Mouse (Mus musculus) megakaryocyte, embryonic 14.5 days (primary cell): Measurements from ENCODE around the gene Nampt.

Experiments used
- FLI1 ChIP-seq: IDR thresholded peaks from 2 replicates; pipeline ENCODE4 v1.6.1; 2012; ENCODE audit warnings: low read length, inconsistent platforms, mixed read lengths
- GATA1 ChIP-seq: IDR thresholded peaks from 3 replicates; pipeline ENCODE4 v1.6.1; 2012; ENCODE audit warnings: mixed read lengths, low read length, inconsistent platforms, borderline replicate concordance

DNA sequence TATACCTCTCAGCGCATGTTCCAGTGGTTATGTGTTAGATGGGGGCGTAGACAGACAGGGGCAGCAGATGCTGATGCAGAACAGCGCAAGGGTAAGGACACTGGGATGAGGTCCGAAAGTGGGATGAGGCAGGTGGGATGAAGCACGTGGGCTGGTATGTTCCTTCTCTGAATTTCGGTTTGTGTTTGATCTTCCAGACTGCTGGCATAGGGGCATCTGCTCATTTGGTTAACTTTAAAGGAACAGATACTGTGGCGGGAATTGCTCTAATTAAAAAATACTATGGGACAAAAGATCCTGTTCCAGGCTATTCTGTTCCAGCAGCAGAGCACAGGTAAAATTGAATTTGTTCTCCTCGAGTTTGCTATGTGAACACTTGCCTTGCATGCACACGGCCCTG lies 19.6 kb downstream of the Nampt start:
- no peak for TF ChIP-seq GATA1
- TF ChIP-seq FLI1, result no peak
